In genomic region chr5:30774601-30775371, GRCm38 (mm10) we compare ENCODE assay signal across 8 mouse cellular contexts. TPM values are rescaled to one million over a fixed set of nuclear protein-coding genes. Genes with fewer than 3 reads are reported as not detected.
DNase-seq lines count a peak whose midpoint lies in the region; ATAC-seq and TF ChIP-seq lines count a peak whose summit lies in the region.

No protein-coding gene starts in this region.

- peaks cover 7% of the 10 kb centered on the region; the same call in 1 of the 2 replicates for H3K27me3 ChIP-seq in heart, embryonic 11.5 days (ENCODE audit: control insufficient read depth, insufficient read depth, low read length)
- H3K27me3 ChIP-seq in kidney, embryonic 16.5 days (ENCODE audit: insufficient read depth, low read length) = no peaks in the 10 kb centered on the region
- H3K27me3 ChIP-seq in splenic B cell, adult 2 months (ENCODE audit: control insufficient read depth, insufficient read depth, low read length, poor library complexity, severe bottlenecking) = no peaks in the 10 kb centered on the region

- peak; percentile 55; the same call in 1 of the 2 replicates for ATAC-seq in erythroblast, adult 5-6 weeks (replicated peaks; ENCODE audit: low FRiP score, poor library complexity, severe bottlenecking)
- no peak; the same call in 1 of the 2 replicates for ATAC-seq in heart, embryonic 11.5 days (replicated peaks; ENCODE audit: insufficient number of reproducible peaks, low FRiP score, low TSS enrichment)
- ATAC-seq in kidney, embryonic 16.5 days (ENCODE audit: low FRiP score, low TSS enrichment) = peak; percentile 79
- ATAC-seq in monocyte, adult 5-6 weeks (replicated peaks; ENCODE audit: insufficient number of reproducible peaks, low FRiP score, low TSS enrichment, poor library complexity, severe bottlenecking) = peak; percentile 66

- H3K27ac ChIP-seq in bone marrow macrophage, adult 2 months (ENCODE audit: insufficient read depth, low read depth, low read length) = no peak overlapping the region
- no peak overlapping the region for H3K27ac ChIP-seq in heart, embryonic 11.5 days (ENCODE audit: low read depth, low read length)
- no peak overlapping the region for H3K27ac ChIP-seq in kidney, embryonic 16.5 days (ENCODE audit: low read length)

- no peaks in the 10 kb centered on the region for H3K36me3 ChIP-seq in heart, embryonic 11.5 days (ENCODE audit: control insufficient read depth, insufficient read depth, low read length)
- no peaks in the 10 kb centered on the region for H3K36me3 ChIP-seq in kidney, embryonic 16.5 days (ENCODE audit: insufficient read depth, low read length)
- no peaks in the 10 kb centered on the region for H3K36me3 ChIP-seq in splenic B cell, adult 2 months (ENCODE audit: control insufficient read depth, insufficient read depth, low read length, poor library complexity, severe bottlenecking)

- peak overlapping the region; percentile 68 for H3K4me2 ChIP-seq in heart, embryonic 11.5 days
- peak overlapping the region; percentile 60 for H3K4me2 ChIP-seq in kidney, embryonic 16.5 days (replicated peaks; ENCODE audit: low read depth, low read length)

- 9% methylated on average over 20 of the region's 20 CpGs for WGBS in heart, embryonic 11.5 days (ENCODE audit: insufficient replicate concordance)
- WGBS in kidney, embryonic 16.5 days = 9% methylated on average over 20 of the region's 20 CpGs

- H3K9ac ChIP-seq in heart, embryonic 11.5 days (ENCODE audit: low read depth, low read length) = peak overlapping the region; percentile 29; the same call in 1 of the 2 replicates
- H3K9ac ChIP-seq in kidney, embryonic 16.5 days (replicated peaks; ENCODE audit: low read length) = peak overlapping the region; percentile 50; the same call in 1 of the 2 replicates

- TF ChIP-seq POLR2A in bone marrow macrophage, adult 2 months (IDR thresholded peaks at IDR 0.05; ENCODE audit: borderline replicate concordance, low read depth, low read length) = no peak

- DNase-seq in B cell, adult 2 months = peak; percentile 85 to 88
- peak; percentile 80 for DNase-seq in liver
- DNase-seq in splenic B cell, adult 2 months (ENCODE audit: low read depth, low spot score) = peak; percentile 80

- H3K4me3 ChIP-seq in bone marrow macrophage, adult 2 months (ENCODE audit: insufficient read depth, low read length) = peak overlapping the region; percentile 15; the same call in 1 of the 2 replicates
- peak overlapping the region; percentile 34 for H3K4me3 ChIP-seq in heart, embryonic 11.5 days (ENCODE audit: low read depth, low read length)
- peak overlapping the region; percentile 36 for H3K4me3 ChIP-seq in kidney, embryonic 16.5 days (ENCODE audit: low read length)

- H3K9me3 ChIP-seq in heart, embryonic 11.5 days (replicated peaks; ENCODE audit: control insufficient read depth, low read length) = no peaks in the 10 kb centered on the region
- H3K9me3 ChIP-seq in kidney, embryonic 16.5 days (ENCODE audit: low read length) = no peaks in the 10 kb centered on the region

- peaks cover 8% of the 10 kb centered on the region for H3K4me1 ChIP-seq in bone marrow macrophage, adult 2 months (ENCODE audit: control insufficient read depth, insufficient read depth, low read length)
- no peaks in the 10 kb centered on the region for H3K4me1 ChIP-seq in heart, embryonic 11.5 days (ENCODE audit: control insufficient read depth, insufficient read depth, low read length)
- H3K4me1 ChIP-seq in kidney, embryonic 16.5 days (ENCODE audit: insufficient read depth, low read length) = peaks cover 7% of the 10 kb centered on the region; the same call in 1 of the 2 replicates

- TF ChIP-seq CTCF in bone marrow macrophage, adult 2 months (IDR thresholded peaks at IDR 0.05; ENCODE audit: low read depth, low read length) = peak; percentile 69

RNA-seq across cellular contexts. Expression of gene Mapre3, which starts 39.7 kb away (rescaled TPM):
- polyA plus RNA-seq in bone marrow macrophage, adult 2 months (2012; ENCODE audit: insufficient read depth, insufficient read length, missing spikeins) = 22.6 and 27.8 TPM in 2 replicates
- 2.1 TPM in 1 of 2 replicates, not detected in the other for total RNA-seq in erythroblast, adult 5-6 weeks (2015; ENCODE audit: low replicate concordance)
- total RNA-seq in erythroblast, adult 5-6 weeks (2017; ENCODE audit: low replicate concordance) = 0.28 and 0.51 TPM in 2 replicates
- 14.2 and 17.9 TPM in 2 replicates for polyA plus RNA-seq in heart, embryonic 11.5 days (2014; fragmentation: Nextera tagmentation; extraction: Ambion mirVana)
- 22.1 and 22.7 TPM in 2 replicates for polyA plus RNA-seq in kidney, embryonic 16.5 days (2015; fragmentation: Nextera tagmentation; extraction: Ambion mirVana)
- 5.0 TPM in 1 of 3 replicates, not detected in the others for total RNA-seq in monocyte, adult 5-6 weeks (2017)
